Mouse (Mus musculus) E14TG2a.4 (cell line): Measurements from ENCODE around the gene Zzz3.
"Not testable (repeated sequence)": the region's sequence is repeated elsewhere in the genome, so short reads cannot be mapped to it uniquely, and the experiment has no call there.

Experiments
- H3K27me3 ChIP-seq: 2 replicates; pipeline ENCODE4 v1.6.1; 2014; ENCODE audit warnings: low read length, control low read depth; ENCODE audit not compliant: insufficient read depth
- H3K36me3 ChIP-seq: 2 replicates; pipeline ENCODE4 v1.6.1; 2014; ENCODE audit warnings: low read length, control low read depth; ENCODE audit not compliant: insufficient read depth
- H3K4me1 ChIP-seq: replicated peaks from 2 replicates; pipeline ENCODE4 v1.6.1; 2014; ENCODE audit warnings: low read depth, low read length, control low read depth
- H3K4me3 ChIP-seq: replicated peaks from 2 replicates; pipeline ENCODE4 v1.5.1; 2014; ENCODE audit warnings: mild to moderate bottlenecking, low read length
- H3K9me3 ChIP-seq: 2 replicates; pipeline ENCODE4 v1.6.1; 2014; ENCODE audit warnings: low read length, control low read depth
- CTCF ChIP-seq: conservative IDR thresholded peaks from 2 replicates; pipeline ENCODE4 v1.5.1; 2014; ENCODE audit warnings: low read length
- NANOG ChIP-seq: IDR thresholded peaks from 2 replicates; pipeline ENCODE4 v1.6.1; 2014; ENCODE audit warnings: borderline replicate concordance, low read length, mixed read lengths
- POU5F1 ChIP-seq: IDR thresholded peaks from 2 replicates; pipeline ENCODE4 v1.6.1; 2014; ENCODE audit warnings: low read length, borderline replicate concordance

Gene Zzz3

GRCm38 (mm10) chr3:152446966-152447365 is 51.7 kb downstream of the Zzz3 start:
- Histone ChIP-seq H3K4me1 (peaks cover 14% of the 10 kb centered on the region), H3K9me3 (no peaks in the 10 kb centered on the region), H3K36me3 (peaks cover 49% of the 10 kb centered on the region), H3K27me3 (no peaks in the 10 kb centered on the region), H3K4me3 (no peak overlapping the region)
- TF ChIP-seq POU5F1 (no peak), NANOG (no peak), CTCF (no peak)

GRCm38 (mm10) chr3:152453163-152453562 is 57.9 kb downstream of the Zzz3 start:
- peaks cover 13% of the 10 kb centered on the region; the same call in 1 of the 2 replicates for H3K4me1 ChIP-seq
- H3K36me3 ChIP-seq: peaks cover 95% of the 10 kb centered on the region
- no peaks in the 10 kb centered on the region for H3K9me3 ChIP-seq
- H3K27me3 ChIP-seq: no peaks in the 10 kb centered on the region
- no peak overlapping the region for H3K4me3 ChIP-seq
- TF ChIP-seq CTCF: no peak
- TF ChIP-seq POU5F1: no peak
- no peak for TF ChIP-seq NANOG

- Histone ChIP-seq H3K4me1 (peaks cover 31% of the 10 kb centered on the region), H3K4me3 (no peak overlapping the region), H3K27me3 (no peaks in the 10 kb centered on the region), H3K9me3 (no peaks in the 10 kb centered on the region), H3K36me3 (peaks cover 84% of the 10 kb centered on the region)
- TF ChIP-seq CTCF (no peak), POU5F1 (no peak), NANOG (no peak)
Measured at GRCm38 (mm10) chr3:152457308-152458035, 62.2 kb downstream of the Zzz3 start.

- Histone ChIP-seq H3K36me3 (peaks cover 80% of the 10 kb centered on the region), H3K4me1 (peaks cover 31% of the 10 kb centered on the region)
- not testable (repeated sequence) for H3K9me3 ChIP-seq, H3K4me3 ChIP-seq, H3K27me3 ChIP-seq
Measured at GRCm38 (mm10) chr3:152458875-152459274, 63.6 kb downstream of the Zzz3 start.

GRCm38 (mm10) chr3:152460802-152461201 is 65.5 kb downstream of the Zzz3 start:
- Histone ChIP-seq H3K27me3 (no peaks in the 10 kb centered on the region), H3K4me3 (no peak overlapping the region), H3K36me3 (peaks cover 61% of the 10 kb centered on the region), H3K4me1 (peaks cover 35% of the 10 kb centered on the region), H3K9me3 (no peaks in the 10 kb centered on the region)
- TF ChIP-seq POU5F1: no peak
- TF ChIP-seq CTCF: no peak
- TF ChIP-seq NANOG: no peak

GRCm38 (mm10) chr3:152462038-152462547 is 66.8 kb downstream of the Zzz3 start:
- peaks cover 30% of the 10 kb centered on the region for H3K4me1 ChIP-seq
- no peaks in the 10 kb centered on the region for H3K9me3 ChIP-seq
- H3K27me3 ChIP-seq: no peaks in the 10 kb centered on the region
- TF ChIP-seq POU5F1 (no peak), NANOG (no peak), CTCF (no peak)
- H3K4me3 ChIP-seq: no peak overlapping the region
- peaks cover 48% of the 10 kb centered on the region for H3K36me3 ChIP-seq

GRCm38 (mm10) chr3:152462900-152463299 is 67.6 kb downstream of the Zzz3 start:
- Histone ChIP-seq H3K27me3 (no peaks in the 10 kb centered on the region; the same call in 1 of the 2 replicates), H3K36me3 (peaks cover 40% of the 10 kb centered on the region), H3K4me1 (peaks cover 30% of the 10 kb centered on the region), H3K9me3 (no peaks in the 10 kb centered on the region), H3K4me3 (no peak overlapping the region)
- TF ChIP-seq CTCF (no peak), POU5F1 (no peak), NANOG (no peak)

- Histone ChIP-seq H3K27me3 (no peaks in the 10 kb centered on the region; the same call in 1 of the 2 replicates), H3K4me1 (peaks cover 30% of the 10 kb centered on the region), H3K4me3 (no peak overlapping the region), H3K9me3 (no peaks in the 10 kb centered on the region), H3K36me3 (peaks cover 29% of the 10 kb centered on the region)
- TF ChIP-seq POU5F1 (no peak), NANOG (no peak), CTCF (no peak)
Measured at GRCm38 (mm10) chr3:152464462-152464861, 69.2 kb downstream of the Zzz3 start.

- no peaks in the 10 kb centered on the region; the same call in 1 of the 2 replicates for H3K27me3 ChIP-seq
- H3K4me1 ChIP-seq: peaks cover 26% of the 10 kb centered on the region
- H3K4me3 ChIP-seq: no peak overlapping the region
- H3K9me3 ChIP-seq: no peaks in the 10 kb centered on the region
- no peak for TF ChIP-seq CTCF
- peak; percentile 89 for TF ChIP-seq NANOG
- no peak for TF ChIP-seq POU5F1
- H3K36me3 ChIP-seq: peaks cover 25% of the 10 kb centered on the region
Measured at GRCm38 (mm10) chr3:152465338-152465737, 70.1 kb downstream of the Zzz3 start.
